Mouse (Mus musculus) heart, adult 8-10 months (tissue): ENCODE results near the gene Ikzf4. TPM values are rescaled to one million over a fixed set of nuclear protein-coding genes. Genes with fewer than 3 reads are reported as not detected.
"Not testable (repeated sequence)": the region's sequence is repeated elsewhere in the genome, so short reads cannot be mapped to it uniquely, and the experiment has no call there.

Experiments
- DNase-seq: peaks from one replicate; pipeline ENCODE4 v3.0.0; 2022; ENCODE audit warnings: low spot score
- total RNA-seq, 4 experiments: library from RNA; stranded (reverse); gene quantifications; 2 replicates each; pipeline ENCODE4 v1.2.4; 2022

Ikzf4 gene
- total RNA-seq, 4 experiments from 2014 or later = 0.49 to 2.3 (median 0.55) TPM

GRCm38 (mm10) chr10:128640891-128641290 is 4.9 kb downstream of the Ikzf4 start:
- DNase-seq = no peak

GRCm38 (mm10) chr10:128639999-128640398 is 5.8 kb downstream of the Ikzf4 start:
- DNase-seq = no peak

DNA sequence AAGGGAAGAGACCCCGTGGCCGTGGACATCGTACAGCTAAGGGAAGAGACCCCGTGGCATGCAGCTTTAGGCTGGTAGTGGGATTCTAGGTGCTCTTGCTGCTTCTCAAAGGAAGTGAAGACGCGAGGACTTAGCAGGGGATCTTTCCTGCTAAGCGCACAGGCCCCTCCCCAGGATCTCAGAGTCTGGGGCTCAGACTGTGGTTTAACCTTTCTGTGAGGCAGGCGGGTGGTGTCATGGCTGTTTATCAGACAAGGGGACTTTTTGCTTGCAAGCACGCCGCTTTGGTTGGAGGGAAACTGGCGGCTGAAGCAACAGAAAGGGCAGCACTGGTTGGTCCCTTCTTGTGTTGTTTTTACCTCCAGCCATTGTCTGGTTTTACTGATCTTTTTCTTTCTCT is 8.8 kb downstream of the Ikzf4 start:
- no peak for DNase-seq

DNA sequence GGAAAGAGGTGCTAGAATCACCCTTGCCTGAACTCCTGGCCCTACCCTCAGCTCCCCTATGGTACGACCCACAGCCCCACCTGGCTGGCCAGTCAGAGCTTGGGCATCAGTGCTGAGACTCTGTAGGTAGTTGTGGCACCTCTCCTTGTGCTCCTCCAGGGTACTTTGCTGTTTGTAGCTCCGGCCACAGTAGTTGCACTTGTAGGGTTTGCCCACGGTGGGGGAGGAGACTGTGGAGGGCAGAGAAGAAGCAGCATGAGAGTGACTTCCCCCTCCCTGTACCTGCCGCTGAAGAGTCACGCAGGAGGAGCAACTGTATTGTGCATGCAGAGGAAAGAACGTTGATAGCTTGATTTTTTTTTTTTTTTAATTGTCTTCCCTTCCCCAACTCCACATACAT is 9.2 kb downstream of the Ikzf4 start:
- no peak for DNase-seq

DNA sequence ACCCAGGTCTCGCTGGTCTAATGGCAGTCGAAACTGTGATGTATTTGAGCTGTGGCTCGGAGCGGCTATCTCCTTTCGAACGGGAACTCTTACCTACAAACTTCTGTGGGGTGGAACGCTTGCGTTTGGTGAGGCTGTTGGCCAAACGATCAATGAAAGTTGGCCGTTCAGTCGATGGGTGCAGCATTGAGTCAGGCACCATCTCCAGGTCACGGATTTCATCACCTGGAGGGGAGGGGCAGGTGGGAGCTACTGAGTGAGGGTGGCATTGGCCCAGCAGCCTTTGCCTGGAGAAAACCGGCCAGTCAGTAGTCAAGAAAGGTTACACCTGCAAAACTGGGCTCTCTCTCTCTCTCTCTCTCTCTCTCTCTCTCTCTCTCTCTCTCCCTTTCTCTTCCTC is 10.1 kb downstream of the Ikzf4 start:
- no peak for DNase-seq

DNA sequence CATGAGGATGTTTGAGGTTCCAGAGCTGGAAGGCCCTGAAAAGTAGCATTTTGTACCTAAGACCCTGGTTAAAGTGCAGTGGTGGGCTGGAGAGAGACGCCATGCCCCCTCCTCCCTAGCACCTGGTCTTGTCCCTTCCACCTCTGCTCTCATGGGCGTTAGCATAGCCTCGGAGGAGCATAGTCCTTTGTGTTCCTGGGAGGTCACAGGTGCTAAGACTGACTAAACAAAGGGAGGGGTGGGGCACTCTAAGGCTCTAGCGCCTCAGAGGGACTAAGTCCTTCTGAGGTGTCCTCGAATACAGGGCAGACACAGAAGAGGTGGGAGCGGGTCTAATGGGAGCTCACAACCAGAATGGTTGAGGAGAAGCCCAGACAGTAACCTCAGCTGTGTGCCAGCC is 14.2 kb downstream of the Ikzf4 start:
- no peak for DNase-seq

GRCm38 (mm10) chr10:128630306-128630705 is 15.5 kb downstream of the Ikzf4 start:
- DNase-seq = not testable (repeated sequence)

DNA sequence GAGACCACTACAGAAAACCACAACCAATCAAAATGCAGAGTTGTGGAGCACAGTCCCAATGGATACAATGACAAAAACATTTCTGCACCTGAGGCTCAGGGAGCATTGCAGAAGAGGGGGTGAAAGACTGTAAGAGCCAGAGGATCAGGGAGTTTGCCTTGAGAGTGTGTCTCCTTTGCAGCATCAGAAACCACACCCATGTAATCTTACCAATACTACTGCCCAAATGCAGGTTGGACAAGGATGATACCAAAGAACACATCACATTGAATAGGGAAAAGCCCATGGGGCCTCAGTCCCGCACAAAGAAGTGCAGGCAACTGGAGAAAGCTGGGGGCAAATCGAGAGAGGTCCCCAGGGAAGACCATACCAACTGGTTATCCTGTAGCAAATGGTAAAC is 16.0 kb downstream of the Ikzf4 start:
- DNase-seq = no peak

DNA sequence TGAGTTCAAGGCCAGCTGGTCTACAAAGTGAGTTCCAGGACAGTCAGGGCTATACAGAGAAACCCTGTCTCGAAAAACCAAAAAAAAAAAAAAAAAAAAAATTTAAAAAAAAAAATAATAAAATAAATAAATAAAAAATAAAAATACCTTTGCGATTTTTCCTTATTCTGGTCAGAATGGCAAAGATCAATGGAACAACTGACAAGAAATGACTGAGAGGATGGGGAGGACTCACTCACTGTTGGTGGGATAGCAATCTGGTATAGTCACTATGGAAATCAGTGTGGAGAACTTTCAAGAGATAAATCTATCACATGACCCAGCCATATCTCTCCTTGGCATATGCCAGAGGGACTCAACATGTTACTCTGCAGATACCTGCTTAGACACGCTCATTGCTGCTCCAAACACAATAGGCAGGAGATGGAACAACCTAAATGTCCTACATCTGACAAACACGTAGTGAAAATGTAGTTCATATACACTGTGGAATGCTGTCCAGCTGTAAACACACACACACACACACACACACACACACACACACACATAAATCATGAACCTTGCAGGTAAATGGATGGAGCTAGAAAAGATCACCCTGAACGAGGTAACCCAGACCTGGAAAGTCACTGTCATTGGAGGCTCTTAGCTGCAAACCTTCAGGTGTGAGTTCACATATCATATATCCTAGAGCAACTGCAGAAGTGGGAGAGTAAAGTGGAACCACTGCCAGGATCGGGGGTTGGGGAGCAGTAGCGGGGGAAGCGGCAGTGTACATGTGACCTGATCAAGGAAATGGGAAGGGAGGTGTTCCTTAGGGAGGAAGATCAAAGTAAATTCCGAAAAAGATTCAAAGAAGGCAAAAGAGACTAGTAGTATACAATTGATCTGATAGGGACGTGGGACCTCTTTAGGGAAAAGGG is 18.1 kb downstream of the Ikzf4 start:
- DNase-seq = no peak

DNA sequence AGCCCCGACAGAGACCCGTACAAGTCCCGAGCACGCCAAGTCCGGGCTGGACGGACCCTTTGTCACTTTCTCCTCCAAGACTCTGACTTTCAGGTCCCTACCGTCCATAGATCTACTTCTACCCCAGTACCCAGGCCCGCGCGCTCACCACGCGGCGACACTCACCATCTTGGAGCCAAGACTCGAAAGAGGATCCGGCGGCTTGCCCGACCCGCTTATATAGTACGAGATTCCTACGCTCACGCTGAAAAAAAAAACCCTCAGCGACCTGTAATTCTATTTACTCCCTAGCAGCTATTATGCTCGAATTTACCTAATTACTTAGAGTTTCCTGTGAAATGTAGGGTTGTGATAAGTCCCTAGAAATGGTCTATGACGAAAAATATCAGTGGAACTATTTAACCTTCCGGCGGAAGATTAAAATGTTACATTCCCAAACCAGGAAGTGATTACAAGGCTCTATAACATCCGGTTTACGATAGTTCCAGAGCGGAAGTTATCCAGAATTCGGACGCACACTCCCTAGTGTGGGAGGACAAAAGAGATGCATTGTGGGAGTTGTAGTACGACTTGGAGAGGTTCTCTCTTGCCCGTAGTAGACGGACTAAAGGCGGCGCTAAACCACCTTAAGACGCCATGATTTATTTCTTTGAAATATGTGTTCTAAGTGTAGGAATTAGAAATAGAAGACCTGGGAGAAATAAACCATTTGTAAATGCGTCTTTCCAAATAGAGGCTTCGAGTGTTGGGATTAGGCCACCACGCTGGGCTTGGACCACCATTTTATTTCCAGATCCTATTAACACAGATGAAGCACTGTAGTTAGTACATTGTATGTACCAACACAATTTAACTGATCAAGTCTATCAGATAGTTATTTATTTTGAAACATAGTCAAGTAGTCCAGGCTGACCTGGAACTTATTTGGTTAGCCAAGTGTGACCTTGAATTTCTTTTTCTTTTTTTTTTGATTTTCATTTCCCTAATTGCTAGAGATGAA is 19.2 kb downstream of the Ikzf4 start, which contains the start of gene Rps26:
TSS of gene Rps26 (minus strand) at position 437 of the 1,000 bp plus-strand sequence.
- DNase-seq = peak; percentile 97

DNA sequence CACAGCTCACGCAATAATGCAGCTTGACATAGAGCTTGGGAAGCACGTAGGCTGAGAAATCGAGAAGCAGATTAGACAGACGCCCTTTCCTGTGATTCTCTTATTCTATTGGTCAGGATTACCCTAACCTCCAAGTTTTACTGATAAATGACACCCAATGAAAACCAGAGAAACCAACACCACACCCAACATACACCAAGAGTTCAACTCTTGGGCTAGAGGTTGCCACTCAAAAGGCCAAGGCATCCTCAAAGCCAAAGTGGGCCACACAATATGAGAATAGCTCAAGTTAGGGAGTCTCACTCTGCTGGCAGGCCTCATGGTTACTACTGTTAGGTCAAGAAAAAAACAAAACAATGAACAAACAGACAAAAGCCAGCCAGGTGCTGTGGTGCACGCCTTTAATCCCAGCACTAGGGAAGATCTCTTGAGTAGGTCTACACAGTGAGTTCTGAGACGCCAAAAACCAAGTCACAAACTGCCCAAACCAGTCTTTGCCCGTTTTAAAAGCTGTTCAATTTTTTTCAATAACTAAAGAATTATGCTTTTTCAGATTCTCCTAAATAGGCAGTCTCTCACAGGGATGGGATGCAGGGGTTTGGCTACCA is 20.4 kb downstream of the Ikzf4 start:
- no peak for DNase-seq

DNA sequence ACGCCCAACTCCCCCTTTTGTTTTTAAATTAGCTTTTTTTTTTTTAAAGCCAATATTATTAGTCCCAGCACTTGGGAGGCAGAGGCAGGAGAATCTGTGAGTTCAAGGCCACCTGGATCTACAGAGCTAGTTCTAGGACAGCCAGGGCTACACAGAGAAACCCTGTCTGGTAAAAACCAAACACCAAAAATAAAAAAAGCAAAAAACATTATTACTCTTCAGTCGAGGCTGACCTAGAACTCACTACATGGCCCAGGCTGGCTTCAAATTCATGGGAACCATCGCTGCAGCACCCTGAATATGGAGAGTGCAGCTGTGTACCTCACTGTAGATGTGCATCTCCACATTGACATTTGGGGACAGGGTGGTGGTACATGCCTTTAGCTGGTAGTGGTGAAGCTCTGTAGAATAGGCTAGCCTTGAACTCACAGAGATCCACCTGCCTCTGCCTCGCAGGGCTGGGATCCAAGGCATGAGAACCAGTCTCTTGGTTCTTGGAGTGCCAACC is 22.6 kb downstream of the Ikzf4 start:
- not testable (repeated sequence) for DNase-seq

DNA sequence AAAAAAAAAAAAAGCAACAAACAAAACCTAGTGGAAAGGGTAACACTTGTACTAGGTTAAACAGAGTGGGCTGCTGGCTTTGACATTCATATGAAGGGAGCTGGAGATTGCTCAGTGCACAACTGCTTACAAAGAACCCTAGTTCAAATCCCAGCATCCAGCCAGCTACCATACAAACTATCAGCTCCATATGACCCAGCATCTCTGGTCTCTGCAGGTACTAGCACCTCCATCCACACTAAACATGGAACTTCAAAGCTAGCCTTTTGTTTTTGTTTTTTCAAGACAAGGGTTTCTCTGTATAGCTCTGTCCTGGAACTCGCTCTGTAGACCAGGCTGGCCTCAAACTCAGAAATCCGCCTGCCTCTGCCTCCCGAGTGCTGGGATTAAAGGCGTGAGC is 23.1 kb downstream of the Ikzf4 start:
- DNase-seq = no peak

DNA sequence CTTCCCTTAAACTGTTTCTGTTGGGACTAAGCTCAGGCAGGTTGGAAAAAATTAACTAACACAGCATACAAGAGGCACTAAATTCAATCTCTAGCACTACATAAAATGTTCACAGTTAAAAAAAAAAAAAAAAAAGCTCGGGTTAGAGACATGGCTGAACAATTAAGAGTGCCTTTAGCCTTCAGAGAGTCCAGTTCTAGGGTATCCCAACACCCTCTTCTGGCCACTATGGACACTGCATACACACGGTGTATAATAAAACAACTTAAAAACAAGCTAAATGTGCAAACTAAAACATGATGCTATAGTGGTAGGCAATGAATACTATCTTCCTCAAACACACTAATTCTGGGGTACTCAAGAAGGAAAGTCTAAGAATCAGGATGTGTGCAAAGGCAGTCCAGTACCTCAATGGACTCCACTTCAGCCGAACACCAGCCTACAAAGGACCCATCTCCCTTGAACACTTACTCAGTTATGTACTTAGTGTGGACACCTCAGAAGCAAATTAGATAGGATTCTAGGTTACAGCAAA is 23.7 kb downstream of the Ikzf4 start:
- DNase-seq = no peak

GRCm38 (mm10) chr10:128620241-128620640 is 25.6 kb downstream of the Ikzf4 start:
- DNase-seq = no peak

GRCm38 (mm10) chr10:128619148-128619547 is 26.6 kb downstream of the Ikzf4 start:
- not testable (repeated sequence) for DNase-seq

- DNase-seq = no peak
Measured at GRCm38 (mm10) chr10:128618570-128618969, 27.2 kb downstream of the Ikzf4 start.

DNA sequence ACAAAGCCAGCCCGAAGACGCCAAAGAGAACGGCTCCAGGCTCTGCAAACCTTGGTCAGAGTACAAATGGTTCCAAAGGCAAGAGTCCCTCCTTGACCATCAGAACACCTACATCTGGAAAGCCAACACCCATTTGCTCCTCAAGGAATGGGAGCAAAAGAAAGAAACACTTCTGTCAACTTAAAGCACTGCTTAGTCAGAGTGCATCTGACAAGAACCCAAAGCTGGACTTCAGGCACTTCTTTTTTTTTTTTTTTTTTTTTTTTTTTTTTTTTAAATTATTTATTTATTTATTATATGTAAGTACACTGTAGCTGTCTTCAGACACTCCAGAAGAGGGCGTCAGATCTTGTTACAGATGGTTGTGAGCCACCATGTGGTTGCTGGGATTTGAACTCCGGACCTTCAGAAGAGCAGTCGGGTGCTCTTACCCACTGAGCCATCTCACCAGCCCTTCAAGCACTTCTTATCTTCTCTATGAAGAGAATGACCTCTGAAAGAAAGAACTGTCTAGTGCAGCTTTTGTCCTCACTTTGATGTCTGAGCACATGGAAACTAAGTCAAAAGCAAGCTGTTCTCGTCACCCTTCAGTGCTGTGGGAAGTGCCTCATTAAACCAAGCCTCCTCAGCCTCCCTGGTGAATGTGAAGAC is 29.9 kb downstream of the Ikzf4 start:
- not testable (repeated sequence) for DNase-seq

GRCm38 (mm10) chr10:128614934-128615333 is 30.9 kb downstream of the Ikzf4 start:
- DNase-seq = no peak

GRCm38 (mm10) chr10:128613820-128614219 is 32.0 kb downstream of the Ikzf4 start:
- not testable (repeated sequence) for DNase-seq

- DNase-seq = no peak
Measured at GRCm38 (mm10) chr10:128613154-128613440, 32.7 kb downstream of the Ikzf4 start.
